Mouse (Mus musculus): Measurements from ENCODE around the gene Pmp22. TPM values are rescaled to one million over a fixed set of nuclear protein-coding genes. Genes with fewer than 3 reads are reported as not detected.

Gene Pmp22
- polyA plus RNA-seq, 1 experiment = 21.8 TPM

- no peak for TF ChIP-seq CTCF (IDR thresholded peaks at IDR 0.05; ENCODE audit: extremely low read depth, insufficient read depth, low read length)
- no peak for TF ChIP-seq POLR2A (IDR thresholded peaks at IDR 0.05; ENCODE audit: extremely low read depth, insufficient read depth, low read length)
- no peak overlapping the region for H3K27ac ChIP-seq (ENCODE audit: insufficient read depth, low read length)
- H3K4me1 ChIP-seq (ENCODE audit: control insufficient read depth, insufficient read depth, low read length) = peaks cover 1% of the 10 kb centered on the region; the same call in 1 of the 2 replicates
- no peak overlapping the region for H3K4me3 ChIP-seq (ENCODE audit: insufficient read depth, low read length)
Observed at GRCm38 (mm10) chr11:63125832-63126456, 2.8 kb upstream of the Pmp22 start.

- H3K4me3 ChIP-seq (ENCODE audit: insufficient read depth, low read length) = no peak overlapping the region
- no peak overlapping the region for H3K27ac ChIP-seq (ENCODE audit: insufficient read depth, low read length)
- H3K4me1 ChIP-seq (ENCODE audit: control insufficient read depth, insufficient read depth, low read length) = peaks cover 2% of the 10 kb centered on the region; the same call in 1 of the 2 replicates
- TF ChIP-seq CTCF (IDR thresholded peaks at IDR 0.05; ENCODE audit: extremely low read depth, insufficient read depth, low read length) (no peak), POLR2A (IDR thresholded peaks at IDR 0.05; ENCODE audit: extremely low read depth, insufficient read depth, low read length) (no peak)
Observed at GRCm38 (mm10) chr11:63126976-63127375, 1.8 kb upstream of the Pmp22 start.

GRCm38 (mm10) chr11:63127513-63127912 lies 1.3 kb upstream of the Pmp22 start:
- Histone ChIP-seq H3K27ac (ENCODE audit: insufficient read depth, low read length) (no peak overlapping the region), H3K4me1 (ENCODE audit: control insufficient read depth, insufficient read depth, low read length) (peaks cover 2% of the 10 kb centered on the region; the same call in 1 of the 2 replicates)
- TF ChIP-seq CTCF (IDR thresholded peaks at IDR 0.05; ENCODE audit: extremely low read depth, insufficient read depth, low read length) = no peak
- TF ChIP-seq POLR2A (IDR thresholded peaks at IDR 0.05; ENCODE audit: extremely low read depth, insufficient read depth, low read length) = no peak

GRCm38 (mm10) chr11:63129375-63129774 lies 593 bp downstream of the Pmp22 start:
- Histone ChIP-seq H3K27ac (ENCODE audit: insufficient read depth, low read length) (no peak overlapping the region), H3K4me1 (ENCODE audit: control insufficient read depth, insufficient read depth, low read length) (peaks cover 2% of the 10 kb centered on the region; the same call in 1 of the 2 replicates), H3K4me3 (ENCODE audit: insufficient read depth, low read length) (no peak overlapping the region)
- no peak for TF ChIP-seq CTCF (IDR thresholded peaks at IDR 0.05; ENCODE audit: extremely low read depth, insufficient read depth, low read length)
- TF ChIP-seq POLR2A (IDR thresholded peaks at IDR 0.05; ENCODE audit: extremely low read depth, insufficient read depth, low read length) = no peak

More at GRCm38 (mm10) chr11:63127513-63127912, 1.3 kb upstream of the Pmp22 start:
- no peak overlapping the region for H3K4me3 ChIP-seq (ENCODE audit: insufficient read depth, low read length)

- H3K4me3 ChIP-seq (ENCODE audit: insufficient read depth, low read length) = no peak overlapping the region
- TF ChIP-seq CTCF (IDR thresholded peaks at IDR 0.05; ENCODE audit: extremely low read depth, insufficient read depth, low read length) (no peak), POLR2A (IDR thresholded peaks at IDR 0.05; ENCODE audit: extremely low read depth, insufficient read depth, low read length) (no peak)
- peaks cover 2% of the 10 kb centered on the region; the same call in 1 of the 2 replicates for H3K4me1 ChIP-seq (ENCODE audit: control insufficient read depth, insufficient read depth, low read length)
- H3K27ac ChIP-seq (ENCODE audit: insufficient read depth, low read length) = no peak overlapping the region
Observed at GRCm38 (mm10) chr11:63129840-63130239, 1.1 kb downstream of the Pmp22 start.

- Histone ChIP-seq H3K27ac (ENCODE audit: insufficient read depth, low read length) (no peak overlapping the region), H3K4me1 (ENCODE audit: control insufficient read depth, insufficient read depth, low read length) (peaks cover 2% of the 10 kb centered on the region; the same call in 1 of the 2 replicates), H3K4me3 (ENCODE audit: insufficient read depth, low read length) (peak overlapping the region; percentile 45; the same call in 1 of the 2 replicates)
- TF ChIP-seq CTCF (IDR thresholded peaks at IDR 0.05; ENCODE audit: extremely low read depth, insufficient read depth, low read length) = no peak
Observed at GRCm38 (mm10) chr11:63130497-63130896, 1.7 kb downstream of the Pmp22 start.

GRCm38 (mm10) chr11:63131001-63131692 lies 2.4 kb downstream of the Pmp22 start:
- Histone ChIP-seq H3K4me3 (ENCODE audit: insufficient read depth, low read length) (peak overlapping the region; percentile 45), H3K4me1 (ENCODE audit: control insufficient read depth, insufficient read depth, low read length) (peaks cover 2% of the 10 kb centered on the region; the same call in 1 of the 2 replicates), H3K27ac (ENCODE audit: insufficient read depth, low read length) (no peak overlapping the region)
- TF ChIP-seq CTCF (IDR thresholded peaks at IDR 0.05; ENCODE audit: extremely low read depth, insufficient read depth, low read length) = no peak
- no peak for TF ChIP-seq POLR2A (IDR thresholded peaks at IDR 0.05; ENCODE audit: extremely low read depth, insufficient read depth, low read length)

- no peak for TF ChIP-seq POLR2A (IDR thresholded peaks at IDR 0.05; ENCODE audit: extremely low read depth, insufficient read depth, low read length)
- TF ChIP-seq CTCF (IDR thresholded peaks at IDR 0.05; ENCODE audit: extremely low read depth, insufficient read depth, low read length) = no peak
Observed at GRCm38 (mm10) chr11:63131693-63132040, 2.9 kb downstream of the Pmp22 start.

GRCm38 (mm10) chr11:63132151-63132500 lies 3.3 kb downstream of the Pmp22 start:
- Histone ChIP-seq H3K4me1 (ENCODE audit: control insufficient read depth, insufficient read depth, low read length) (peaks cover 2% of the 10 kb centered on the region; the same call in 1 of the 2 replicates), H3K27ac (ENCODE audit: insufficient read depth, low read length) (peak overlapping the region; percentile 82), H3K4me3 (ENCODE audit: insufficient read depth, low read length) (peak overlapping the region; percentile 45)
- TF ChIP-seq CTCF (IDR thresholded peaks at IDR 0.05; ENCODE audit: extremely low read depth, insufficient read depth, low read length) = no peak
- no peak for TF ChIP-seq POLR2A (IDR thresholded peaks at IDR 0.05; ENCODE audit: extremely low read depth, insufficient read depth, low read length)

More at GRCm38 (mm10) chr11:63131693-63132040, 2.9 kb downstream of the Pmp22 start:
- Histone ChIP-seq H3K27ac (ENCODE audit: insufficient read depth, low read length) (0 out of 2 replicates have a peak overlapping the region, but pooled peaks have one; percentile 82), H3K4me3 (ENCODE audit: insufficient read depth, low read length) (peak overlapping the region; percentile 45), H3K4me1 (ENCODE audit: control insufficient read depth, insufficient read depth, low read length) (peaks cover 2% of the 10 kb centered on the region; the same call in 1 of the 2 replicates)

Data from cortical plate, adult 2 months (tissue).